Mouse (Mus musculus): ENCODE measurements around the gene Gm5788. TPM values are rescaled to one million over a fixed set of nuclear protein-coding genes. Genes with fewer than 3 reads are reported as not detected.

Gene Gm5788
- polyA plus RNA-seq, 1 experiment from 2014 or later, result not detected

GRCm38 (mm10) chr12:87543927-87544326 lies 49.4 kb downstream of the Gm5788 start:
- no peak for TF ChIP-seq CTCF (IDR thresholded peaks at IDR 0.05)
- DNase-seq (ENCODE audit: low read depth, low spot score) (no peak), ATAC-seq (no peak)
- ChIA-PET POLR2A (no interaction called here), CTCF (no interaction called here)
- in situ Hi-C loops (cut with MboI; ENCODE audit: low pct_unique_long_range_greater_than_20kb), result no loop called here
- H3K27me3 ChIP-seq, result no peaks in the 10 kb centered on the region

Other genes with a start within 250 kb of the Gm5788 start
- 63.6 TPM for gene Vipas39, start 228.5 kb upstream of the Gm5788 start, polyA plus RNA-seq (2021)
- 157 TPM for gene Ahsa1, start 228.2 kb upstream of the Gm5788 start, polyA plus RNA-seq (2021)
- gene Ism2, start 195.0 kb upstream of the Gm5788 start, polyA plus RNA-seq (2021), result 0.27 TPM
- gene Sptlc2, start 106.4 kb upstream of the Gm5788 start, polyA plus RNA-seq (2021), result 164 TPM
- gene Slirp, start 50.8 kb upstream of the Gm5788 start, polyA plus RNA-seq (2021), result 138 TPM
- 15.5 TPM for gene Alkbh1, start 50.7 kb upstream of the Gm5788 start, polyA plus RNA-seq (2021)
- gene Snw1, start 22.4 kb upstream of the Gm5788 start, polyA plus RNA-seq (2021), result 99.2 TPM
- 0.27 TPM for gene Gm8300, start 19.6 kb downstream of the Gm5788 start, polyA plus RNA-seq (2021)
- gene Oog1, start 108.0 kb downstream of the Gm5788 start, polyA plus RNA-seq (2021), result 0.19 TPM
- 0.13 TPM for gene Gm4027, start 124.1 kb downstream of the Gm5788 start, polyA plus RNA-seq (2021)
- not detected for gene Gm16381, start 149.9 kb downstream of the Gm5788 start, polyA plus RNA-seq (2021)